Mouse (Mus musculus): ENCODE measurements around the gene Eif6. TPM values are rescaled to one million over a fixed set of nuclear protein-coding genes. Genes with fewer than 3 reads are reported as not detected.

The Eif6 gene
- total RNA-seq, 1 experiment, result 199 TPM

DNA sequence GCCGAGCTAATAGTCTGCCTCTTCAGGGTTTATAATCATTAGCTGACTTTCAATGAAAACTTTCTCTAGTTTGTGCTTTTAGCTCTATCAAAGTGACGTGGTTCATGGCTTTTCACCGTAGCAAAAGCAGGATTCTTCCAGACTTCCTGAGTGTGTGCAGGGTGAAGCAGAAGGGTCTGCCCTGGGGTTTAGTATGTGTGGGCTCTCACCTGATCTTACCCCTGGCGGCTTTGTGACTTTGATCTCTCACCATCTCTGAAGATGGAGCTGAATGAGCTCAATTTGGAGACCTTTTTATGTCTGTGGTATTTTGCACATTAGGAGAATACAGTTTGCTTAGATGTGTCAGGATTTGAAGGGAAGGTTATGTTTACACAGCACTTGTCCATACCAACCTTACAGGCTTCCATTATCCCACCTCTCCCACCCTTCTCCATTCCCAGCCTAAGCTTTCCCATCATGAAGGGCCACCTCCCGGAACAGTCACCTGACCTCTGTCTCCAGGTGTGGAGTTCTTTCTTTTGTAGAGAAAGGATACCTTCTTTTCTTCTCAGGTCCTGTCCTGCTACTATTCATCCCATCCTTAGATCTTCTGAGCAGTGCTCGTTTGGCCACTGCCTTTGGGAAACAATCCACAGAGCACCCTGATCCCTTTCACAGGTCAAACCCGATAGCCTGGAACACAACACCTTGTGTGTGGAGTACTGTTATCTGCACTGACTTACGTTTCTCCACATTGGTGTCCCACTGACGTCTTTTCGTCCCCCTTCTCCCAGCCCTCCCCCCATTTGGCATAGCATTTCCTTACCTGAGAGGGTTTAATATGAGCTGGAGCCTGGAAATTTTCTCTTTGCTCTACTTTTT lies 49.7 kb downstream of the Eif6 start:
- H3K4me3 ChIP-seq (ENCODE audit: insufficient read depth in 1 of 2, low read depth in 1 of 2, low read length in 2 of 2, poor library complexity in 1 of 2, severe bottlenecking in 1 of 2), result no peak overlapping the region
- H3K36me3 ChIP-seq (ENCODE audit: control insufficient read depth, insufficient read depth, low read length, poor library complexity, severe bottlenecking), result no peaks in the 10 kb centered on the region
- DNase-seq (ENCODE audit: low read depth, low spot score), result no peak
- TF ChIP-seq ZC3H11A (IDR thresholded peaks at IDR 0.05; ENCODE audit: borderline replicate concordance, low read depth, low read length) (no peak), HCFC1 (IDR thresholded peaks at IDR 0.05; ENCODE audit: borderline replicate concordance, insufficient read depth, low read length) (no peak), CHD2 (IDR thresholded peaks at IDR 0.05; ENCODE audit: low read depth, low read length) (no peak), ZNF384 (IDR thresholded peaks at IDR 0.05; ENCODE audit: low read depth, low read length) (no peak), MAFK (IDR thresholded peaks at IDR 0.05; ENCODE audit: insufficient read depth, low read depth, low read length) (no peak)
- no peaks in the 10 kb centered on the region for H3K9me3 ChIP-seq (ENCODE audit: control insufficient read depth, insufficient read depth, low read depth, low read length)
- peaks cover 0 to 4% of the 10 kb centered on the region in 2 experiments; a peak in 1 of 4 replicates for H3K4me1 ChIP-seq (ENCODE audit: control insufficient read depth in 2 of 2, insufficient read depth in 2 of 2, low read length in 2 of 2, poor library complexity in 1 of 2)
- no peak overlapping the region for H3K27ac ChIP-seq (ENCODE audit: insufficient read depth, low read depth, low read length, poor library complexity, severe bottlenecking)
- H3K9ac ChIP-seq (ENCODE audit: insufficient read depth, low read depth, low read length, poor library complexity, severe bottlenecking), result no peak overlapping the region
- in situ Hi-C loops (cut with MboI; ENCODE audit: low sequenced_read_pairs in 2 of 2, unreplicated experiment in 2 of 2), result loop anchor here in 1 of 2 experiments (10.0 kb wide), 1 partner anchor 272 kb away; no protein-coding TSS in a partner anchor

DNA sequence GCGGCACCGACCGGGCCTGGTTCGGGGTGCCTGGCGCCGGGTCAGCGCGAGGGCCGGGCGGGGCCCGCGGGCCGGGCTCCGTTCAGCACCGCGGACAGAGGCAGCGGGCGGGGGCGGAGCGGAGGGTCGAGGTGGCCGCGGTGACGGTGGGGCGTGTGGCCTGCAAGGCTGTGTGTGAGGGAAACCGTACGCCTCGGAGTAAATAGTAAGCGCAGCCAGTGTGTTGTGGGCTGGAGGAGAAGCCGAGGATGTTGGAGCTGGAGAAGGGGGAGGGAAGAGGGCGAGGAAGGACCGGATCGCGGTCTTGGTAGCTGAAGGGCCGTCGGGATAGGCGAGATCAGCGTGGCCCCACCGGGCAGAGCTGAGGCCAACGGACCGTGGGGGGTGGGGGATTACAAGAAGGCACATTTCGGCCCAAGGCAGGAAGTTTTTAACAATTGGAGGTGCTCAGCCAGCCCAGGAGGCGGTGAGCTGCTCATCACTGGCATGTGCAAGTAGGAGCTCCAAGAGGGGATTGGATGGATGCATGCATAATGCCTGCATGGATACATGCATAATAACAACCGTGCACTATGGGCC lies 51.0 kb downstream of the Eif6 start:
- H3K9ac ChIP-seq (ENCODE audit: insufficient read depth, low read depth, low read length, poor library complexity, severe bottlenecking), result peak overlapping the region; percentile 38; the same call in 1 of the 2 replicates
- TF ChIP-seq HCFC1 (IDR thresholded peaks at IDR 0.05; ENCODE audit: borderline replicate concordance, insufficient read depth, low read length) (no peak), MAFK (IDR thresholded peaks at IDR 0.05; ENCODE audit: insufficient read depth, low read depth, low read length) (no peak), ZNF384 (IDR thresholded peaks at IDR 0.05; ENCODE audit: low read depth, low read length) (no peak), CHD2 (IDR thresholded peaks at IDR 0.05; ENCODE audit: low read depth, low read length) (no peak), ZC3H11A (IDR thresholded peaks at IDR 0.05; ENCODE audit: borderline replicate concordance, low read depth, low read length) (no peak)

DNA sequence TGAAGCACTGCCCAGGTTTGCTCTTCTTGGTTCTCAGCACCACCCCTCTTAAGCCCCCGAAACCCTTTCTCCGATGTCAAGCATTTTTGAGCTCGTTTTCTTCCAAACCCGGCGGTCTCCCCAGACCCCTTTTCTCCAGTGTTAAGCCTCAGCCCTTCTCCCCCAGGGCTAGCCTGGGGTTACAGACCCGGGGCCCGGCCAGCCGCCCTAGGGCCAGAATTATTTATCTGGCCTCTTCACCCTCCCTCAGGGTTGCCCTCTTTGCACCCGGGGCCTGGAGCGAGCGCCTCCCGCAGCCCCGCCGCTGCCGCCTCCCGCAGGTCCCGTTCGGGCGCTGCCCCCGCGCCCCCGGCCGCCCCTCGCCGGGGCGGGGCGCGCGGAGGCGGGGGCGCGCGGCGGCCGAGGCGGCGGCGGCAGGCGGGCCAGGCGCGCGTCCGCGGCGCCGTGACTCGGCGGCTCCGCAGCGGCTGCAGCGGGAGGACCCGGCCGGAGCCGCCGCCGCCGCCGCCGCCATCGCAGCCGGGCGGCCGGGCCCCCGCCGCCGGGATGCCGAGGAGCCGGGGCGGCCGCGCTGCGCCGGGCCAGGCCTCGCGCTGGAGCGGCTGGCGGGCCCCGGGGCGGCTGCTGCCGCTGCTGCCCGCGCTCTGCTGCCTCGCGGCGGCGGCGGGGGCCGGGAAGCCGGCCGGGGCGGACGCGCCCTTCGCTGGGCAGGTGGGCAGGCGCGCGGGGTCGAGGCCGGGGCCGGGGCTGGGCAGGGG lies 51.6 kb downstream of the Eif6 start, which contains the start of gene Mmp24:
Gene Mmp24, plus strand, starts transcription at position 416 of the 758 bp plus-strand sequence.
- TF ChIP-seq CHD2 (IDR thresholded peaks at IDR 0.05; ENCODE audit: low read depth, low read length) (no peak), ZC3H11A (IDR thresholded peaks at IDR 0.05; ENCODE audit: borderline replicate concordance, low read depth, low read length) (no peak), ZNF384 (IDR thresholded peaks at IDR 0.05; ENCODE audit: low read depth, low read length) (no peak), MAFK (IDR thresholded peaks at IDR 0.05; ENCODE audit: insufficient read depth, low read depth, low read length) (no peak), HCFC1 (IDR thresholded peaks at IDR 0.05; ENCODE audit: borderline replicate concordance, insufficient read depth, low read length) (no peak)
- no peaks in the 10 kb centered on the region for H3K9me3 ChIP-seq (ENCODE audit: control insufficient read depth, insufficient read depth, low read depth, low read length)
- peak within 1 kb of the TSS; percentile 66 to 76 for H3K4me3 ChIP-seq (ENCODE audit: insufficient read depth in 1 of 2, low read depth in 1 of 2, low read length in 2 of 2, poor library complexity in 1 of 2, severe bottlenecking in 1 of 2)
- H3K9ac ChIP-seq (ENCODE audit: insufficient read depth, low read depth, low read length, poor library complexity, severe bottlenecking), result peak within 1 kb of the TSS; percentile 38; the same call in 1 of the 2 replicates
- in situ Hi-C loops (cut with MboI; ENCODE audit: low sequenced_read_pairs in 2 of 2, unreplicated experiment in 2 of 2), result loop anchor here in 1 of 2 experiments (10.0 kb wide), 1 partner anchor 270 kb away; no protein-coding TSS in a partner anchor
- H3K36me3 ChIP-seq (ENCODE audit: control insufficient read depth, insufficient read depth, low read length, poor library complexity, severe bottlenecking), result no peaks in the 10 kb centered on the region
- H3K27ac ChIP-seq (ENCODE audit: insufficient read depth, low read depth, low read length, poor library complexity, severe bottlenecking), result no peak within 1 kb of the TSS; the same call in 1 of the 2 replicates
- DNase-seq (ENCODE audit: low read depth, low spot score), result no peak
- H3K4me1 ChIP-seq (ENCODE audit: control insufficient read depth in 2 of 2, insufficient read depth in 2 of 2, low read length in 2 of 2, poor library complexity in 1 of 2), result peaks cover 0 to 4% of the 10 kb centered on the region in 2 experiments; a peak in 1 of 4 replicates

More for the DNA sequence above, 51.0 kb downstream of the Eif6 start:
- Histone ChIP-seq H3K9me3 (ENCODE audit: control insufficient read depth, insufficient read depth, low read depth, low read length) (no peaks in the 10 kb centered on the region), H3K4me1 (ENCODE audit: control insufficient read depth in 2 of 2, insufficient read depth in 2 of 2, low read length in 2 of 2, poor library complexity in 1 of 2) (peaks cover 0 to 4% of the 10 kb centered on the region in 2 experiments; a peak in 1 of 4 replicates), H3K4me3 (ENCODE audit: insufficient read depth in 1 of 2, low read depth in 1 of 2, low read length in 2 of 2, poor library complexity in 1 of 2, severe bottlenecking in 1 of 2) (peak overlapping the region; percentile 66 to 76), H3K36me3 (ENCODE audit: control insufficient read depth, insufficient read depth, low read length, poor library complexity, severe bottlenecking) (no peaks in the 10 kb centered on the region), H3K27ac (ENCODE audit: insufficient read depth, low read depth, low read length, poor library complexity, severe bottlenecking) (no peak overlapping the region)
- no peak for DNase-seq (ENCODE audit: low read depth, low spot score)
- in situ Hi-C loops (cut with MboI; ENCODE audit: low sequenced_read_pairs in 2 of 2, unreplicated experiment in 2 of 2), result loop anchor here in 1 of 2 experiments (10.0 kb wide), 1 partner anchor 271 kb away; no protein-coding TSS in a partner anchor

All from ES-E14 (cell line).